Mouse (Mus musculus) frontal cortex, adult 2 months (tissue): Measurements from ENCODE around the gene Atg4d. TPM values are rescaled to one million over a fixed set of nuclear protein-coding genes. Genes with fewer than 3 reads are reported as not detected.
"Not testable (repeated sequence)": the region's sequence is repeated elsewhere in the genome, so short reads cannot be mapped to it uniquely, and the experiment has no call there.

Source experiments
- DNase-seq, 2 experiments: peaks; one replicate each; pipeline ENCODE4 v3.0.0; 2022; ENCODE audit warnings: low spot score in 1 of 2; ENCODE audit errors: extremely low spot score in 1 of 2
- polyA plus RNA-seq: library from polyadenylated mRNA; depleted of rRNA; stranded (reverse); fragments of >200 nt; gene quantifications from 2 replicates; pipeline ENCODE4 v1.2.3, GENCODE M21; 2012

Atg4d gene
- polyA plus RNA-seq, 1 experiment = 36.5 TPM

- not testable (repeated sequence) for DNase-seq
Measured at GRCm38 (mm10) chr9:21269590-21269989, 4.5 kb downstream of the Atg4d start.

DNA sequence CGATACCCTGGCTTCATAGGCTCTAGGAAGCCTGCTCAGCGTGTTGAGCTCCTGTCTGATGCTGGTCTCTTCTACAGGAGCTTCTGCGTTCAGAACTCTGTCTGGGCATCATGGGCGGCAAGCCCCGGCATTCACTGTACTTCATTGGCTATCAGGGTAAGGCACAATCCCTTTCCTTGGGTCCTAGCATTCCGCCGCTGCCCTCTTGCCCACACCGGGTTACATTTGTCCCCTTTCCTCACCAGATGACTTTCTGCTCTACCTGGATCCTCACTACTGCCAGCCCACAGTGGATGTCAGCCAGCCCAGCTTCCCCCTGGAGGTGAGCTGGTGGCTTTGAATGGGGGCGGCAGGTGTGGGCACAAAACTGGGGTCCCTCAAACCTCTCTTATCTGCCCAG is 7.3 kb downstream of the Atg4d start:
- DNase-seq = no peak

- no peak for DNase-seq
Measured at GRCm38 (mm10) chr9:21273094-21273493, 8.0 kb downstream of the Atg4d start.

DNA sequence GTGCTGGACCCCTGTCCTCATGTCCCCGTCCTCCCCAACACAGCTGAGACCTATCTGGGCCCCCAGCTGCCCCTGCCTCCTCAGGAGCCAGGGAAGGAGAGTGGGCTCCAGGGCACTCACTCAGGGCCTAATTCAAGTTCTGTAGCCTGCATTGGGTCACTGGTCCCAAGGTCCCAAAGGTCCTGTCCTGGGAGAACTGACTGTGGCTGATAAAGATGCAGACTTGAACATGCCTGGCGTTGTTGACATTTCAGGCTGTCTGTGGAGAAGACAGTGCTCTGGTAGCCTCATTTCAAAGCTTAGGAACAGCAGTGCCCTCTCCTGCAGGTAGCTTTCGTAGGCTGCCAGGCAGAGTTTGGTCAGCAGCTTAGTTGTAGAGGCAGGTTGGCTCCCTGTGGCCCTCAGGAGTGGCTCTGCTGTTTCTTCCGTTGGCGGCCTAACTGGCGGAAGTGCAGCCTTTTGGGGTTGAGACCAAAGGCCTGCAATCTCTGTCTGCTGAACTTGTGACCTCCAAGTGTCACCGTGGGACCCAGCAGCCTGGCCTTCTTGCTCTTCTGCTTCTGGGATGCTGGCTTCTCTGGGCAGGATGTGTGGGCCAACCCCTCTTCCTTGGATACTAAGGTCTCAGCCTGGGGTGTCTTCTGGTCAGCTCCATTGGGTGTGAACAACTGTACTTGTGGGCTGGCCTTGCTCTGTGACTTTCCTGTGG is 8.6 kb downstream of the Atg4d start:
- no peak for DNase-seq

GRCm38 (mm10) chr9:21274336-21274735 is 9.2 kb downstream of the Atg4d start:
- no peak for DNase-seq

DNA sequence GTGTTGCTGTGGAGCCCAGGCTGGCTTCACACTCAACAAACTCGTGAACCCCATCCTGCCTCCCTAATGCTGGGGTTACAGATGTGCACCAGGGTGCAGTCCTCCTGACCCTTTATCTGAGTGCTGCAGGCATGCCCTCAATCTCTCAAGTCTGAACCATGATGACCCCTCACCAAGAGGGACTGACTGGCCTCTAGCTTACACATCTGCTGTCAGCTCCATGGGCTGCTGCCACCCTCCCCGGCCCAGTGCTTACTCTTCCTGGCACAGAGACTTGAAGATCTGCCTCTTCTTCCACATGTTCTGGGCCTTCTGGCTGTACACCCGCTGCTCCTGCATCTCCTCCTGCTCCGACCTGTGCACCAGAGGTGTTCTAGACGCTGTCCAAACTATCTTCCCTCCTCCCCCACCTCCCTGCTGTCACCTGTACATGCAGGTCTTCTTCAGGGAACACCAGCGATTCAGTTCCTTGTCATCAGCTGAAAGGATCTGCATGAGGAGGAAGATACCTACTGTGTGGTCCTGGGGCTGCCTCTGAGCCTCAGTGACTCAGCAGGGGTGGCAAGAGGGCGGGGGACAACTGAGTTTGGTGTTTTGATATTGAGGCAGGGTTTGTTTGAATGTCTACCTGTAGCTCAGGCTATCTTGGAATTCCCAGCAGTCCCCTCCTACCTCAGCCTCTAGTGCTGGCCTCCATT is 10.1 kb downstream of the Atg4d start:
- no peak for DNase-seq

DNA sequence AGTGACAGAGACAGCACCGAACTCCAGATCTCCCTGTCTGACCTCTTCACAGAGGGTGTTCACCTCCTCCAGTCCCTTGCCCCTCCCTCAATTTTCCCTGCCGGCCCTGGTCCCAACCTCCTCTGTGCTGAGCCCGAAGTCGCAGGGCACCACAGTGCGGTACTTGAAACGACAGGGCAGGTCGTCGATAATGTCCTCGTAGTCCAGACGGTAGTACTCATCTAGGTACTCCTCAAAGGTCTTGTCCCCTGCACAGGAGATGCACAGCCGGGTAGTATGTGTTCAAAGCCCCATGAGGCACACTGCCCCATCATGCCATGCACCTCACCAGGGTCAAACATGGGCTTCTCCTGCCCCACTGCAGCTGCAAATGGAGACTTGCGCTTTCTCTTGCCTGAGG is 10.6 kb downstream of the Atg4d start:
- DNase-seq = no peak

GRCm38 (mm10) chr9:21276307-21276706 is 11.2 kb downstream of the Atg4d start:
- no peak for DNase-seq

DNA sequence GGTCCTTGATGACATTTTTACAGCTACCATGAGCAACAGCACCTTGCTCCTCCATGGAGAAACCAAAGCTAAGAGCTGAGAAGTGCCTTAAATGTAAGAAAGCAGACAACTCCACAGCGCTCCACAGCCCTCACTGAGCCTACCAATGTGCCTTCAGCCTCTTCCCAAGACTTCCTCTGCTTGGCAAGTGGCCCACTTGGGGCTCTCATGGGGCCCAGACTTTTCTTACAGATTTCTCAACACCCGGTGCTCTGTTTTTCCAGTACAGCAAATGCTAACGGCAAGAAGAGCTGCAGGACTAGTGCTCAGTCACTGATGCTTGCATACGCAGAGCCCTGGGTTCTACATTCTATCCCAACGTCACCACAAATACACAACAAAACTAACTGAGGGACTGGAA is 12.7 kb downstream of the Atg4d start:
- no peak for DNase-seq

DNA sequence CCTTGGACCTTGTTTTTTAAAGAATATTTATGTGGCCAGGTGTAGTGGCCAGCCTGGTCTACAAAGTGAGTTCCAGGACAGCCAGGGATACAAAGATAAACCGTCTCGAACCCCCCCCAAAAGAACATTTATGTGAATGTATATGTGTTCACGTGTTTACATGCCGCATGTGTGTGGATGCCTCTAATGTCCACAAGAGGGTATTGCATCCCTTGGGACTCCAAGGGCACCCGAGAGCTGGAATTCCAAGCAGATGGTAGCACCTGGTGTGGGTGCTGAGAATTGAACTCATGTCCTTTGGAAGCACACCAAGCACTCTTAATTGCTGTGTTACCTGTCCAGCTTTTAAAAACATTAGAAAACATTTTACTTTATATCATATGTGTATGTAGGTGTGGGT is 18.5 kb downstream of the Atg4d start:
- DNase-seq = no peak

- no peak for DNase-seq
Measured at GRCm38 (mm10) chr9:21283994-21284393, 18.9 kb downstream of the Atg4d start.

- no peak for DNase-seq
Measured at GRCm38 (mm10) chr9:21286753-21287152, 21.7 kb downstream of the Atg4d start.

- peak; percentile 96 to 98 for DNase-seq
Measured at GRCm38 (mm10) chr9:21287571-21288402, 22.7 kb downstream of the Atg4d start, which contains the start of gene Kri1. Gene Kri1, minus strand, starts transcription at chr9:21287969.

DNA sequence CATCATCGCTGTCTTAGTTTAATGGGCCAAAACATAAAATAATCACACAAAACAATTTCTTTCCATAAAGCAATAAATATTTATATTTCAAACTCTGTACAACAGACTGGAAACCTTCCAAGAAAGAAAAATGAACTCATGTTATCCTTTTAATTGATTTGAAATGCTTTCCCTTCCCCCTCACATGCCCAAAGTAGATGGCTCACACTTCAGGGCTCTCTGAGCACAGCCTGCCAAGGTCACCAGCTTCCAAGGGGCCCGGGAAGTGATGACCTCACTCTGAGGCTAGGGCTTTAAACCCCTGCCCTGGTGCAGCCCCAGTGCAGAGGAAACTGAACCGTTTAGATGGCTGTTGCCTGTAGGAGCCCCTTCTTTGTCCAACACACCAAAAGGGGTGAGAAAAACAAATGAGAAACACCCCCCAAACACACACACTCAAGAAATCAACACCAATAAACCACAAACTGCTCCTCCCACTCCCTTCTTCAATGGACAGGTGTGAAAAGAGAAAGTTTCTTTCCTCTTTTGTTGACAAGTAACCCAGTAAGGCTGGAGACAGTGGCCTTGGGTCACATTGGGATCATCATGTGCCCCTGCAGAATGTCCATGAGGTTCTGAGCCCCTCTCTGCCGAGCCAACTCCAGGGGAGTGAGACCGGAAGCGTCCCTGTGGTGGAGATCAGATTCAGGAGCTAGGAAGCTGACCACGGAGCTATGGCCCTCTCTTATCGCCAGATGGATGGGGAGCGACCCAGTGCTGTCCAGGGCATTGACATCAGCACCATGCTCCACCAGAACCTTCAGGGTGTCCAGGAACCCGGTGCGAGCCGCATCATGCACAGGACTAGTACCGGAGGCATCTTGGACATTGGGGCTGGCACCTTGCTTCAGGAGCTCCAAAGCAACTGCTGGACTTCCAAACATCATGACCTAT is 23.6 kb downstream of the Atg4d start:
- DNase-seq = no peak

DNA sequence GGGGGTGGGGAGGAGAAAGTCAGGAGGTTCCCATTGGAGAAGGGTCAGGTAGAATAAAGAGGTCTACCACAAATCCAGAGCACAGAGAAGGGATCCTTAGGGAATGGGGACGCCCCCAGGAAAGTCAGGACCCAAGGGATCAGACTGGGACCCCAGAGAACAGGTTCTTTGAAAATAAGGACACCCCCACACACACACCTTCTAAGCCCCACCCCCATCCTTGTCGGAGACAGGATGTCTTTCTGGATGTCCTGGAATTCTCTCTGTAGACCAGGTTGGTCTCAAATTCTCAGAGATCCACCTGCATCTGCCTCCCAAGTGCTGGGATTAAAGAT is 24.2 kb downstream of the Atg4d start:
- DNase-seq = no peak

DNA sequence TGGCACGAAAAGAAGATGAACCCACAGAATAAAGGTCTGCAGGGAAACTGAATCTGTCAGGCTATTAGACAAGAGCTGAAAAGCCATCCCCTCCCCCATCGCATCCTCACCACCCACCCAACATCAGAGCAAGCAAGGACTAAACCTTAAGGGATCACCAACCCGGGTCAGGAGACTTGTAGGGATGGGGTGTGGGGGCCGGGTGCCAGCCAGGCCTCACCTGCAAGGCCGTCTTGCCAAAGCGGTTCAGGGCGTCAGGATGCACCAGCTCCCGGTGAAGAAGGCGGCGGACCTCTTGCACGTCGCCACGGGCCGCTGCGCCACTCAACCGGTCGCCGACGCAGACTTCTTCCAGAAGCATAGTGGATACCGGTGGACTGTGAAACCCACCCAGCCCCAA is 25.5 kb downstream of the Atg4d start:
- no peak for DNase-seq

DNA sequence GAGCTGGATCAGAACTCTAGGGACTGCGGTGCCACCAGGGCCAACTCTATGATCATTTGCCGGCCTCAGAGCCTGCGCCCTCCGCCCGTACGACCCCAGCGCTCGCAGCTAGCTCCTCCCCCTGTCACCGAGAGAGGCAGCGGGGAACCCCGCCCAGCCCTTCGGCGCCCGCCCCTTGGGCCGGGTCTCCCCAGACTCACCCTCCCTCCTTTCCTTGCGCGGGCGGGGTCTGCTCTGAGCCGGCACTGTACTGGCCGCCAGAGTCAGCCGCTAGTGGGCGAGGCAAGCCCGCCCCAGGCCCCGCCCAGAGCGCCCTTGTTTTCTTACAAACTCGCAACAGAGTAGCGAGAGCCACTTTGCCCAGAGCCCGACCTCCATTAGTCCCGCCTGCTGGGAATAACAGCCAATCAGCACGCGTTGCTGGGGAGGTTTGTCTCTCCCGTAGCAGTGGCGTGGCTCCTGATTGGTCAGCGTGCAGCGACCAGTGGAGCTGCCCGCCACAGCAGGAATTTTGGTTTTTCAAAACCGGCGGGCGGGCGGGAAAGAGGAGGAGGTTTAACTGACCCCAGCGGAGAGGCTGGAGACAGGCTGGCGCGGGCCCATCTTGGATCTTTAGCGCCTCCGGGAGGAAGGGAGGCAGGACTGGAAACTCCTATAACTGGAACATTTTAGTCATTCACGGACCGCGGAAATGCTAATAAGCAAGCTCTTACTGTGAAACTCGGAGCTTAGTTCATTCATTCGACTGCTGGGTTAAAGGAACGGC is 26.1 kb downstream of the Atg4d start, which contains the start of gene Cdkn2d:
Gene Cdkn2d, minus strand, starts transcription at position 386 of the 766 bp plus-strand sequence.
- DNase-seq = peak; percentile 99 to 100

DNA sequence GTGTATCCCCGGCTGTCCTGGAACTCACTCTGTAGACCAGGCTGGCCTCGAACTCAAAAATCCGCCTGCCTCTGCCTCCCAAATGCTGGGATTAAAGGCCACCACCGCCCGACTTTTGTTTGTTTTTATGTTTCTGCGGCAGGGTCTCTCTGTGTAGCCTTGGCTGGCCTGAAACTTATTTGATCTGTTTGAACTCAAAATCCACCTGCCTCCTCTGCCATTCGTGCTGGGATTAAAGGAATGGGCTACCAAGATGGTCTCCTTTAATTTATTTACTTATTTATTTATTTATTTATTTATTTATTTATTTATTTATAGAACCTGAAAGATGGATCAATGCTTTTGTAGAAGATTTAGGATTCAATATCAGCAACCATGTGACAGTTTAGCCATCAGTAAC is 26.8 kb downstream of the Atg4d start:
- DNase-seq = not testable (repeated sequence)

DNA sequence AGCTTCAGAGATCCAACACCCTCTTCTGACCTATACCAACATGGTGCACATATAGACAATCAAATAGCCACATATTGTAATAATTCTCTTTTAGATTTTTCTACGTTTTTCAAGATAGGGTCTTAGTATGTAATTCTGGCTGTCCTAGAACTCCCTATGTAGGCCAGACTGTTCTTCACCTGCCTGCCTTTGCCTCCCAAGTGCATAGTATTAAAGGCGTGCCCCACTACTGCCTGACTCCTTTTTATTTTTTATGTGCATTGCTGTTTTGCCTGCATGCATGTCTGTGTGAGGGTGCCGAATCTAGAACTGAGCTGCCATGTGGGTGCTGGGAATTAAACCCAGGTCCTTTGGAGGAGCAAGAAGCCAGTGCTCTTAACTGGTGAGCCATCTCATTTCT is 27.2 kb downstream of the Atg4d start:
- DNase-seq = no peak

DNA sequence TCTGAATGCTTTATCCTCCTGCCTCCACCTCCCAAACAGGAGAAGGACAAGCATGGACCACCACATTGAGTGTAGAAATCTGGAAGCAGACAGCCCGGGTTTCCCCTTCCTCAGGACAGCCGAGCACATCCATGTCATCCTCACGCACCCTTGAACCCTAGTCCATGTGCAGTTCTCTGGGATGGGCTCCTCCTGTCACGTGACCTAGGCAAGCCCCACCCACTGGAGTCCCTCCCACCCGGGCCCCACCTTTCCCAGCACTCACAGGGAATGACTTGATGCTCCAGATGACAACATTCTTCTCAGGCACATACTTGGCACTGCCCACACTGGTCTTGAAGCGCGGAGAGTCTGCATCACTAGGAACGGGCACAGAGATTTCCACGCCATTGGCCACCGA is 33.9 kb downstream of the Atg4d start:
- DNase-seq = no peak
